Mouse (Mus musculus) midbrain, embryonic 16.5 days (tissue): Measurements from ENCODE around the gene Ddb2. TPM values are rescaled to one million over a fixed set of nuclear protein-coding genes. Genes with fewer than 3 reads are reported as not detected.

ENCODE experiments used
- ATAC-seq: fragments of 200-750 bp; cut with Nextera tagmentation; 2 replicates; pipeline ENCODE4 v1.8.0; 2017; ENCODE audit warnings: moderate TSS enrichment
- H3K27ac ChIP-seq: fragments of 300-500 bp; sonication (generic); 2 replicates; pipeline ENCODE4 v1.5.1; 2014; ENCODE audit warnings: mild to moderate bottlenecking, low read length, mixed read lengths
- H3K27me3 ChIP-seq: fragments of 300-500 bp; sonication (generic); 2 replicates; pipeline ENCODE4 v1.6.1; 2014; ENCODE audit warnings: low read depth, low read length, mixed read lengths; ENCODE audit not compliant: control insufficient read depth, insufficient read depth
- H3K36me3 ChIP-seq: fragments of 300-500 bp; sonication (generic); 2 replicates; pipeline ENCODE4 v1.6.1; 2014; ENCODE audit warnings: mild to moderate bottlenecking, low read length, moderate library complexity, mixed read lengths; ENCODE audit not compliant: control insufficient read depth, insufficient read depth
- H3K4me1 ChIP-seq: fragments of 300-500 bp; sonication (generic); 2 replicates; pipeline ENCODE4 v1.6.1; 2014; ENCODE audit warnings: mild to moderate bottlenecking, low read length, mixed read lengths; ENCODE audit not compliant: control insufficient read depth, insufficient read depth
- H3K4me2 ChIP-seq: fragments of 300-500 bp; sonication (generic); 2 replicates; pipeline ENCODE4 v1.6.1; 2014; ENCODE audit warnings: mild to moderate bottlenecking, low read length, mixed read lengths
- H3K4me3 ChIP-seq: fragments of 300-500 bp; sonication (generic); 2 replicates; pipeline ENCODE4 v1.5.1; 2014; ENCODE audit warnings: low read depth, mild to moderate bottlenecking, low read length, moderate library complexity, mixed read lengths
- H3K9ac ChIP-seq: fragments of 300-500 bp; sonication (generic); 2 replicates; pipeline ENCODE4 v1.6.1; 2014; ENCODE audit warnings: low read depth, low read length, mixed read lengths
- H3K9me3 ChIP-seq: fragments of 300-500 bp; sonication (generic); replicated peaks from 2 replicates; pipeline ENCODE4 v1.6.1; 2014; ENCODE audit warnings: mild to moderate bottlenecking, low read length, mixed read lengths; ENCODE audit not compliant: control insufficient read depth, poor library complexity, severe bottlenecking
- WGBS: fragments of 180-500 bp; shearing (Covaris S2); extraction: QIAGEN DNeasy Blood & Tissue Kit; methylation state at CpG from one replicate; pipeline ENCODE4 v1.1.7; 2014; 5-methylcytosine and 5-hydroxymethylcytosine counted together
- polyA plus RNA-seq: library from polyadenylated mRNA; unstranded; fragments of >200 nt; fragmentation: Nextera tagmentation; extraction: Ambion mirVana; gene quantifications from 2 replicates; pipeline ENCODE4 v1.2.1, GENCODE M21; 2015

Gene Ddb2
- polyA plus RNA-seq, 1 experiment from 2014 or later = 18.4 TPM

DNA sequence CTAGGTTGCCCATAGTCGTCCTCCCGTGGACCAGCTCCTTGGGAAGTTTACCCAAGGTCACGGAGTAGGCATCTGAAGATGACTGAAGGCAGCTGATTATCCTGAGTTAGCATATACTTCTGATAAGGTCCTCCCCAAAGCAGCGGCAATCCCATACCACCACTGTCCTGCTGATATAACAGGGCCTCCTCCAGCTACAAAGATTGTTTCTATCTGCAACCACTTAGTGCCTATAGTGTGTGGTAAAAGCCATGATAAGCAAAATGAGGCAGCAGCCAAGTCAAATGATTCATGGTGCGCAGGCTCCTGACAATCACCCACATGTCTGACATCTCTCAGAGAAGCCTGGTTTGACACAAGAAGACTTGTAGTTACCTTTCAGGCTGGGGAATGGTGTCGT, 71.8 kb downstream of the Ddb2 start:
- Histone ChIP-seq H3K4me1 (no peaks in the 10 kb centered on the region), H3K27ac (no peak overlapping the region), H3K4me3 (no peak overlapping the region), H3K27me3 (no peaks in the 10 kb centered on the region), H3K9me3 (no peaks in the 10 kb centered on the region), H3K4me2 (no peak overlapping the region), H3K9ac (no peak overlapping the region), H3K36me3 (peaks cover 64% of the 10 kb centered on the region)
- no peak for ATAC-seq
- WGBS = 94% methylated on average over 6 of the region's 6 CpGs

DNA sequence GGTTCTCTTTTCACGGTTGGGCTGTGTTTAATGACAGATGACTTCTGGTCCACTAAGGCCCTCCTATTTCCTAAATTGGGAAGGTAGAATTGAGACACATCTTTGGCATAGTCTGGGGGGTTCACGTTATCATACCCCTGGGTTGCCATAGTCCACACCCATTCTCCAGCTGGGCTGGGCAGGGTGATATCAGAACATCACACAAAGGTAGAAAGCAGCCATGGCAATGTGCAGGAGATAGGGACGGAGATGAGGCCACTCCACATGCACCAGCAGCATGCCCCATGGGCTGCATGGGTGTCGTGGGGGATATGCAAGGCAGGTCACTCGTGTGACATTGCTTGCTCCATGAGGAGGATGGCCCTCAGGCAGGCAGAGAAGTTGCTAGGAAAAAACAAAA, 73.2 kb downstream of the Ddb2 start:
- WGBS = 96% methylated on average over 5 of the region's 5 CpGs
- Histone ChIP-seq H3K36me3 (peaks cover 60% of the 10 kb centered on the region), H3K9ac (no peak overlapping the region), H3K4me1 (no peaks in the 10 kb centered on the region), H3K27me3 (no peaks in the 10 kb centered on the region), H3K27ac (no peak overlapping the region), H3K9me3 (no peaks in the 10 kb centered on the region), H3K4me2 (no peak overlapping the region), H3K4me3 (no peak overlapping the region)
- ATAC-seq = no peak

GRCm38 (mm10) chr2:91162952-91163351, 73.8 kb downstream of the Ddb2 start:
- Histone ChIP-seq H3K9me3 (no peaks in the 10 kb centered on the region), H3K4me1 (no peaks in the 10 kb centered on the region), H3K4me2 (no peak overlapping the region), H3K27me3 (no peaks in the 10 kb centered on the region), H3K36me3 (peaks cover 60% of the 10 kb centered on the region), H3K9ac (no peak overlapping the region), H3K4me3 (no peak overlapping the region), H3K27ac (no peak overlapping the region)
- WGBS = 91% methylated on average over 4 of the region's 4 CpGs
- no peak for ATAC-seq

Other genes with a start within 250 kb of the Ddb2 start
- gene Rapsn, start 201.4 kb downstream of the Ddb2 start, polyA plus RNA-seq = 0.42 and 0.64 TPM in 2 replicates
- 226 and 247 TPM in 2 replicates for gene Psmc3, start 183.0 kb downstream of the Ddb2 start, polyA plus RNA-seq
- 30.4 and 35.0 TPM in 2 replicates for gene Slc39a13, start 166.6 kb downstream of the Ddb2 start, polyA plus RNA-seq
- gene Spi1, start 154.6 kb downstream of the Ddb2 start, polyA plus RNA-seq = 2.1 and 2.8 TPM in 2 replicates
- gene Mybpc3, start 118.8 kb downstream of the Ddb2 start, polyA plus RNA-seq = 0.04 TPM in 1 of 2 replicates, not detected in the other
- 62.1 and 66.8 TPM in 2 replicates for gene Madd, start 53.1 kb downstream of the Ddb2 start, polyA plus RNA-seq
- 2.7 and 2.9 TPM in 2 replicates for gene Nr1h3, start 34.1 kb downstream of the Ddb2 start, polyA plus RNA-seq
- 38.3 and 39.2 TPM in 2 replicates for gene Acp2, start 34.1 kb downstream of the Ddb2 start, polyA plus RNA-seq
- gene Pacsin3, start 19.0 kb upstream of the Ddb2 start, polyA plus RNA-seq = 9.7 and 17.5 TPM in 2 replicates
- gene Arfgap2, start 28.0 kb upstream of the Ddb2 start, polyA plus RNA-seq = 73.0 and 74.4 TPM in 2 replicates
- 173 and 178 TPM in 2 replicates for gene 1110051M20Rik, start 207.7 kb upstream of the Ddb2 start, polyA plus RNA-seq
- 3.6 and 5.0 TPM in 2 replicates for gene Lrp4, start 220.5 kb upstream of the Ddb2 start, polyA plus RNA-seq